Mouse (Mus musculus) kidney, embryonic 15.5 days (tissue): ENCODE data around the gene Nup107. TPM values are rescaled to one million over a fixed set of nuclear protein-coding genes. Genes with fewer than 3 reads are reported as not detected.

Experiments used
- ATAC-seq: fragments of 200-750 bp; cut with Nextera tagmentation; replicated peaks from 2 replicates; pipeline ENCODE4 v1.8.0; 2017; ENCODE audit warnings: moderate TSS enrichment; ENCODE audit not compliant: low FRiP score
- H3K27ac ChIP-seq: fragments of 300-500 bp; sonication (generic); 2 replicates; pipeline ENCODE4 v1.5.1; 2015; ENCODE audit warnings: mild to moderate bottlenecking, inconsistent platforms
- H3K27me3 ChIP-seq: fragments of 300-500 bp; sonication (generic); 2 replicates; pipeline ENCODE4 v1.6.1; 2015; ENCODE audit warnings: inconsistent platforms
- H3K36me3 ChIP-seq: fragments of 300-500 bp; sonication (generic); 2 replicates; pipeline ENCODE4 v1.6.1; 2015; ENCODE audit warnings: inconsistent platforms
- H3K4me1 ChIP-seq: fragments of 300-500 bp; sonication (generic); 2 replicates; pipeline ENCODE4 v1.6.1; 2015; ENCODE audit warnings: inconsistent platforms
- H3K4me2 ChIP-seq: fragments of 300-500 bp; sonication (generic); 2 replicates; pipeline ENCODE4 v1.6.1; 2015; ENCODE audit warnings: moderate library complexity, mild to moderate bottlenecking, inconsistent platforms
- H3K4me3 ChIP-seq: fragments of 300-500 bp; sonication (generic); replicated peaks from 2 replicates; pipeline ENCODE4 v1.5.1; 2015; ENCODE audit warnings: mild to moderate bottlenecking, inconsistent platforms
- H3K9ac ChIP-seq: fragments of 300-500 bp; sonication (generic); 2 replicates; pipeline ENCODE4 v1.6.1; 2015; ENCODE audit warnings: mild to moderate bottlenecking, inconsistent platforms
- H3K9me3 ChIP-seq: fragments of 300-500 bp; sonication (generic); replicated peaks from 2 replicates; pipeline ENCODE4 v1.6.1; 2016; ENCODE audit warnings: inconsistent platforms
- WGBS: fragments of 180-500 bp; shearing (Covaris S2); methylation state at CpG from one replicate; pipeline ENCODE4 v1.1.7; 2015; ENCODE audit warnings: mixed read lengths; 5-methylcytosine and 5-hydroxymethylcytosine counted together
- polyA plus RNA-seq: library from polyadenylated mRNA; unstranded; fragments of >200 nt; fragmentation: Nextera tagmentation; extraction: Ambion mirVana; gene quantifications from 2 replicates; pipeline ENCODE4 v1.2.1, GENCODE M21; 2015

Nup107 gene
- polyA plus RNA-seq, 1 experiment from 2014 or later, result 65.3 TPM

DNA sequence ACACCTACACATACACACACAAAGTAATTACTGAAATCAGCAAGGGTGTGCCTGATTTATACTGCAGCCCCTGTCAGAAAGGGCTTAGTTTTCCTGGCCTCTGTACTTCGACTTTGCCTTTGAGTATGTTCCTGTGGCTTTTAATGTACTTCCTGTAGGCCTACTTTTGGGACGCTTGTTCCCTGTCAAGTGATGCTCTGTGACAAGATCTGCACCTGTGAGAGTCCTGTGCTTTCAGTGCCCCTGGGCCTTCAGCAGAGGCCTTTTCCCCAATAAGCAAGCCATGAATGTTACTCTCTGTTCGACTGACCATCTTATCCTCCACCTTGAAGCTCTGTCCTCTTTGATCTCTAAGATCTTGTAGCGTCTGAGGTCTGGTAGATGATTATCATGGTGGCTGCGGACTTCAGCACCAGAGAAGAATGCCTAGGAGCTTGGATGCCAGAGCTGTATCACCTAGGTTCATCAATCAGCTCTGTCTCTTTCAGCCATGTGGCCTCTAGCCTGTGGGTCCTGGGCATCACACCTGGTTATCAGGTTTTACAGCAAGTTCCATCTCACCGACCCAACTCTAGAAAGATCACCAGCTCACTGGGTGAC, 6.0 kb upstream of the Nup107 start:
- no peak for ATAC-seq
- 76% methylated on average over 6 of the region's 6 CpGs for WGBS

DNA sequence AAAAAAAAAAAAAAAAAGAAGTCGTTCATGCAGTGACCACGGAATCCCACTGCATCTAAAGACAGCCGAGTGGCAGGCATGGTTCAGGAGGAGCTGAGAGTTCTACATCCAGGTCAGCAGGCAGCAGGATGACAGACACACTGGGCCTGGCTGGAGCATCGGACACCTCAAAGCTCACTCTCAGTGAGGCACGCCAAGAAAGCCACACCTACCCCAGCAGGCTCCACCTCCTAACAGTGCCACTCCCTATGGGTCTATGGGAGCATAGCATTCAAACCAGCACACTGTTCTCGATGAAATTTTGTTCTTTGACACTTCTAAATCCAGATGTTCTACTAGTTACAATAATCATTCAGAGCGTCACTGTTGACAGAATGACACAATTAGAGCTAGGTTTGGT, 5.2 kb upstream of the Nup107 start:
- WGBS, result 81% methylated on average over 7 of the region's 7 CpGs
- no peak overlapping the region for H3K27ac ChIP-seq
- no peaks in the 10 kb centered on the region for H3K27me3 ChIP-seq
- H3K4me2 ChIP-seq, result no peak overlapping the region
- 0 out of 2 replicates have a peak, but pooled peaks cover 2% of the 10 kb centered on the region for H3K9me3 ChIP-seq
- 0 out of 2 replicates have a peak, but pooled peaks cover 5% of the 10 kb centered on the region for H3K4me1 ChIP-seq
- no peak overlapping the region for H3K4me3 ChIP-seq
- no peak for ATAC-seq
- no peaks in the 10 kb centered on the region for H3K36me3 ChIP-seq
- H3K9ac ChIP-seq, result no peak overlapping the region

More for the DNA sequence above, 6.0 kb upstream of the Nup107 start:
- Histone ChIP-seq H3K9me3 (0 out of 2 replicates have a peak, but pooled peaks cover 2% of the 10 kb centered on the region), H3K9ac (no peak overlapping the region), H3K27me3 (no peaks in the 10 kb centered on the region), H3K36me3 (no peaks in the 10 kb centered on the region), H3K27ac (no peak overlapping the region), H3K4me1 (0 out of 2 replicates have a peak, but pooled peaks cover 1% of the 10 kb centered on the region), H3K4me3 (no peak overlapping the region), H3K4me2 (no peak overlapping the region)

DNA sequence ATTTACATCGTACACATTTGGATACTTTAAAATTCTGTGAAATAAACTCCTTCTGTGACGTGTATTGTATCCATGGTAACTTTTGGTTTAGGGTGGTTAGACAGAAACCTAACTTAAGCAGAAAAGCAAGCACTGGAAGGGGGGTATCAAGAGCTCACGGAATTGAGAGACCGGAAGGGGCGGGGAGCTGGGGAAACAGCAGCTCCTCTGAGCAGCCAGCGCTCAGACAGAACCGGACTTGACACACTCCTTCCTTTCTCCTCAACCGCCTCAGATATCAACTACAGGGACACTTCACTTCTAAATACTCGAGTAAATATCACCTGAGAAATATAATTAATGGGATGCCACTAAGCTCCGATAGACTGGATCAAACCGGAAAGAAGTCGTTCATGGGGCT, 4.6 kb upstream of the Nup107 start:
- H3K4me3 ChIP-seq, result no peak overlapping the region
- H3K4me2 ChIP-seq, result no peak overlapping the region
- H3K36me3 ChIP-seq, result no peaks in the 10 kb centered on the region
- ATAC-seq, result no peak
- no peaks in the 10 kb centered on the region for H3K27me3 ChIP-seq
- WGBS, result 92% methylated on average over 12 of the region's 12 CpGs
- 0 out of 2 replicates have a peak, but pooled peaks cover 2% of the 10 kb centered on the region for H3K9me3 ChIP-seq
- no peak overlapping the region for H3K27ac ChIP-seq
- 0 out of 2 replicates have a peak, but pooled peaks cover 5% of the 10 kb centered on the region for H3K4me1 ChIP-seq
- no peak overlapping the region for H3K9ac ChIP-seq

DNA sequence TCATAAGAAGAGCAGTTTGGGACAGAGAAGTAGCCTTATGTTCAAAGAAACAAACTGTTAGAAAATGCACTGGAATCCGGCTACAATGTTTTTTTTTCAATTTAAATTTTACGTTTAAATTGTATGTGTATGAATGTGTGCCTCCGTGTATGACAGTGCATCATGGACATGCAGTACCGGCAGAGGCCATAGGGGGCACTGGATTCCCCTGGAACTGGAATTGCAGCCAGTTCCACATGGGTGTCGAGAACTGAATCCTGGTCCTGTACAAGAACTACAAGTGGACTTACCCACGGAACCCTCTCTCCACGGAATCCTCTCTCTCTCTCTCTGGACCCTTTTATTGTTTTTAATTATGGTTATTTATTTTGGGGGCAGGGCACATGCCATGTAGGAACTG, 3.7 kb upstream of the Nup107 start:
- H3K4me3 ChIP-seq, result no peak overlapping the region
- no peak overlapping the region for H3K9ac ChIP-seq
- no peak for ATAC-seq
- H3K27ac ChIP-seq, result no peak overlapping the region
- H3K36me3 ChIP-seq, result no peaks in the 10 kb centered on the region
- H3K27me3 ChIP-seq, result no peaks in the 10 kb centered on the region
- WGBS, result 93% methylated on average over 7 of the region's 7 CpGs
- peaks cover 13% of the 10 kb centered on the region for H3K4me1 ChIP-seq
- 0 out of 2 replicates have a peak, but pooled peaks cover 2% of the 10 kb centered on the region for H3K9me3 ChIP-seq
- H3K4me2 ChIP-seq, result no peak overlapping the region

DNA sequence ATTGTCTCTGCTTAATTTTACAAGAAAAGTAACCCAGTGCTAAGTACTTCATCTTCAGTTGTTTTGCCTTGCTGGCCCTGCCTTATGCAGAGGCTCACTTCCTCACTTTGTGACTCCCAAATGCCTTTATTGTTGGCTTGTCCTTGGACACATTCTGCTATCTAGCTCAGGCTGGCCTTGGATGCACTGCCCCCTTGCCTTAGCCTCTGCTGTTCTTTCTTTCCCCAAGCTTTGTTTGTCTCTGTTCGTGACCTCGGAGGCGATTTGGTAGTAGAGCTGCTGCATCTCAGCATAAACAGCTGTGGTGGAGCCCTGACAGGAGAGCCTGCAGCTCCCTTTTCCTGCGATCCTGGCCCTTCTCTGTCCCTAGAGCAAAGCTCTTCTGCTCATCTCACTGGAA, 2.7 kb upstream of the Nup107 start:
- Histone ChIP-seq H3K4me3 (no peak overlapping the region), H3K4me2 (no peak overlapping the region), H3K27me3 (no peaks in the 10 kb centered on the region), H3K9me3 (0 out of 2 replicates have a peak, but pooled peaks cover 2% of the 10 kb centered on the region), H3K36me3 (peaks cover 2% of the 10 kb centered on the region), H3K4me1 (peaks cover 19% of the 10 kb centered on the region), H3K27ac (no peak overlapping the region), H3K9ac (no peak overlapping the region)
- 67% methylated on average over 4 of the region's 4 CpGs for WGBS
- ATAC-seq, result no peak

DNA sequence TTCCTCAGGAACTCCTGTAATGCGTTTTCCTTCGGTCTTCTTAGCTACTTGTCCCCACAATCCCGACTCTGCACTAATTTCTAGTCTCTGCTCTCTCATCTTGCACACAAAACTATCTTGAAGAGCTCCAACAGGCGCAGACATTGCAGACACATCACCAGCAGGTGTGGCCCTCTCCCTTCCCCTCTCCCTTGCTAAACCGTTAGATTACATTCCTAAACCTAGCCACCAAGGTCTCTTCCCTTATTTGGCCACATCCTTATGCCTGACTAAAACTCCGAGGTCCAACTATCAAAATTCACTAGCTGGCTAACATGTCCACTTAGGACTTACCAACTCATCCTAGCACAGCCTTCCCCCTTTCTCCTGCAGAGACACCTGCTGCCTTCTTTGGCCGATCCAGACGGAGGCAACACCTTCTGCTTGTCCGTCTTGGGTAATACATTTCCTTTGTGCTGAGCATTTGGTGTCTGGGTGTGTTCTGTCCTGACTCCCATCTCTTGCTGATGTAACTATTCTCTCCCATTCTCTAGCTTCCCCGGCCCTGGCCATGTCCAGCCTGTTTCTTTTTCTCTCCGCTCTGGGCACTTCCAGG, 1.0 kb upstream of the Nup107 start:
- peak overlapping the region; percentile 68 for H3K4me2 ChIP-seq
- 0 out of 2 replicates have a peak, but pooled peaks cover 2% of the 10 kb centered on the region for H3K9me3 ChIP-seq
- WGBS, result 72% methylated on average over 11 of the region's 11 CpGs
- H3K9ac ChIP-seq, result no peak overlapping the region
- H3K27me3 ChIP-seq, result no peaks in the 10 kb centered on the region
- no peak overlapping the region for H3K4me3 ChIP-seq
- ATAC-seq, result no peak
- H3K36me3 ChIP-seq, result peaks cover 9% of the 10 kb centered on the region
- H3K4me1 ChIP-seq, result peaks cover 22% of the 10 kb centered on the region
- H3K27ac ChIP-seq, result peak overlapping the region; percentile 86; the same call in 1 of the 2 replicates

DNA sequence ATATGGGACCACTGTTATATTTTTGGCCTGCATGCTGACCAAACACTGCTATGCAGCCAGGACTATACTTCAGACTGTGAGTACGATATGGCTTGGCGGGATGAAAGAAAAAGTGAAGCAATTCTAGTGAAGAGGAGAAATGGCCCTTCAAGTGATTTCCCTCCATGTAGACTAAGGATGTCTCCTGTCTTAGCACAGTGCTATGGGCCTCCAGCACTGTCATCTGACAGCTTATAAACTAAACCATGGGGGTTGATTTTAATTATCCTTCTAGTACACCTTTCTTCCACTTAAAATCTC, 1.4 kb downstream of the Nup107 start:
- Histone ChIP-seq H3K4me2 (peak overlapping the region; percentile 68), H3K27me3 (no peaks in the 10 kb centered on the region), H3K4me3 (peak overlapping the region; percentile 97), H3K9ac (peak overlapping the region; percentile 92), H3K9me3 (no peaks in the 10 kb centered on the region), H3K27ac (no peak overlapping the region), H3K4me1 (peaks cover 22% of the 10 kb centered on the region), H3K36me3 (peaks cover 31% of the 10 kb centered on the region)
- 87% methylated on average over 2 of the region's 2 CpGs for WGBS
- no peak for ATAC-seq

DNA sequence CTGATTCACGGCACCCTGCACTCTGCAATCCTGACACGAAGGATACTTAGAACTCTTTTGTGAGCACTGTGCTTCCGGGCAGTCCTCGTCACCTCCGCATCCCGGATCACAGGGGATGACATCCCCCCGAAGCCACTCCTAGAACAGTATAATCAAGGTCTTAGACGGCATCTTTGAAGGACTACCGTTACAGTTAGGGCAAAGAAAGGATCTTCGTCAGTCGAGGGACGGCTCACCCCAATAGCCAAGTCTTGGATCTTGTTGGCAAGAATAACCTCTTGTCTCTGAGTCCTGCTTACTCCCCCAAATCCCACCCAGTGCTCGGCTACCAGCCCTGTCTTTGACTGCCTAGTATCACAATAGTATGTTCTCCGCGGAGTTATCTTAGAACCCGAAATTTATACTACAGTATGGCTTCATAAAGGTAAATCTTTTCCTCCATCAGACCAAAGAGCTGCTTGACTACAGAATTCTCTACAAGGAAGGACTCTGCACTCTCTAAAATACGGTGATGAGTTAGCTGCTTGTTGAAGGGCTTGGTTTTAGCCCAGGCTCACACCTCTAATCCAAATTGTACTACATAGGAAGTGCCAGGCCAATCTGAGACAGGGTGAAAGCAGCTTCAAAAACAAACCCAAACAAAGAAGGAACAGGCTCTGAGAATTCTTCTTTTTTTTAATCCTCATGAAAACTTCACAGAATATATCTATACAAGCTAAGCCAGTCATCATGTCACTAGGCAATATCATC, 1.9 kb downstream of the Nup107 start:
- H3K36me3 ChIP-seq, result peaks cover 36% of the 10 kb centered on the region
- H3K27me3 ChIP-seq, result no peaks in the 10 kb centered on the region
- H3K27ac ChIP-seq, result no peak overlapping the region
- 0 out of 2 replicates have a peak overlapping the region, but pooled peaks have one; percentile 97 for H3K4me3 ChIP-seq
- H3K4me1 ChIP-seq, result peaks cover 22% of the 10 kb centered on the region
- 93% methylated on average over 17 of the region's 17 CpGs for WGBS
- no peaks in the 10 kb centered on the region for H3K9me3 ChIP-seq
- H3K9ac ChIP-seq, result 0 out of 2 replicates have a peak overlapping the region, but pooled peaks have one; percentile 92
- ATAC-seq, result no peak
- H3K4me2 ChIP-seq, result peak overlapping the region; percentile 68

DNA sequence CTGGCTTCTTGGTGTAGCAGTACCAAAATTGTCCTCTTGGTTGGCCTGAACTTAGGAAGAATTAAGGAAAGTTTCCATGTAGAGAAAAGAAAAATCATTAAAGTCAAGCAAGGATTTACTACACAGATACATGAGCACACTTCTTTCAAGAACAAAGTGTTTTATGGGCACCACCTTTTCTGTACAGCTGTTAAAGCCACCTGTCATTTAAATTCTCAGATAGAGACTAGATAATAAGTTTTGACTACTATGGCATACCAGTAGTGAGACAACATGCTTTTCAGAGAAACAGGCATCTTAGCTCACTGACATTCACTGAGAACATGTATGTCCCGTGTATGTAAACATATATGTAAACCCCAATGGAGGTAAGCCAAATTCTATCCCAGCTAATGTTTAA, 2.5 kb downstream of the Nup107 start:
- H3K4me3 ChIP-seq, result no peak overlapping the region
- peaks cover 22% of the 10 kb centered on the region for H3K4me1 ChIP-seq
- peaks cover 42% of the 10 kb centered on the region for H3K36me3 ChIP-seq
- H3K4me2 ChIP-seq, result no peak overlapping the region
- no peaks in the 10 kb centered on the region for H3K9me3 ChIP-seq
- 90% methylated on average over 1 of the region's 1 CpGs for WGBS
- H3K27me3 ChIP-seq, result no peaks in the 10 kb centered on the region
- no peak for ATAC-seq
- no peak overlapping the region for H3K27ac ChIP-seq
- no peak overlapping the region for H3K9ac ChIP-seq

DNA sequence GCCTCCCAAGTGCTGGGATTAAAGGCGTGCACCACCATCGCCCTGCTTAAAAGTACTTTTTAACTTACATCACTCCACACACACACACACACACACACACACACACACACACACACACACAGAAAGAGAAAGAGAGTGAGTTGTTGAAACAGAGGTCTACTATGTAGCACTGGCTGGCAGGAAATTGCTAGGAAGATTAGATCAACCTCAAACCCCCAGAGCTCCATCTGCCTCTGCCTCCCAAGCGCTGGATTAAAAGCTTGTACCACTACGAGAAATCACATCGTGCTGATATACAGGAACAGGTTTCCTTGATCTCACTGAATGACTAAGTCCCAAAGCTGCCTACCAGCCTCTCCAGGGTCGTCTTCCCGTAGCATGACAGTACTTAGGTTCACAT, 7.9 kb downstream of the Nup107 start:
- Histone ChIP-seq H3K36me3 (peaks cover 86% of the 10 kb centered on the region), H3K9ac (no peak overlapping the region), H3K4me3 (no peak overlapping the region), H3K27ac (no peak overlapping the region), H3K4me2 (no peak overlapping the region), H3K9me3 (no peaks in the 10 kb centered on the region), H3K4me1 (no peaks in the 10 kb centered on the region), H3K27me3 (no peaks in the 10 kb centered on the region)
- ATAC-seq, result no peak
- WGBS, result 90% methylated on average over 7 of the region's 7 CpGs

DNA sequence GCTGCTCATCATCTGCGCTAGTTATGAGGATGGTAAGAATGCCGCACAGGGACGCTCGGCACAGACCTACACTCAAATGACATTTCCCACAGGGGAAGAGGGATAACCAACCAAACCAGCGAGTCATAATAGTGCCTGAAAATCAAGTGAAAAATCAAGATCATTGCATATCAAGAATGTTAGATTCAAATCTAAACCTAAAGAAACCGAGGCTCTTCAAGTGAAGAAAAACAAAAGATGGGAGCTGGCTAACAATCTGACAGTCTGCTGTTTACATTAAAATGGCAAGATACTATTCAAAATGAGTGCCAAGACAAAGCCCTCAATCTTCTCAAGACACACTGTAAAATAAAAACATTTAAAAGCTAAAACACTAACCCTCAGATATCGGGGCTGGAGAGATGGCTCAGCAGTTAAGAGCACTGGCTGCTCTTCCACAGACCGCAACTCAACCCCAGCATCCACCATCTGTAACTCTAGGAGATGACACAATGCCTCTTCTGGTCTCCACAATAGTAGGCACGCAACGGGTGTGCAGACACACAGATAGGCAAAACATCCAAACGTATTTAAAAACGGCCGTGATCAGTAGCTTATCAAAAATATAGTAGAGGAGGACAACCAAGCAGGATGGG, 8.6 kb downstream of the Nup107 start:
- Histone ChIP-seq H3K4me1 (no peaks in the 10 kb centered on the region), H3K4me2 (no peak overlapping the region), H3K27me3 (no peaks in the 10 kb centered on the region), H3K9me3 (no peaks in the 10 kb centered on the region), H3K27ac (no peak overlapping the region), H3K4me3 (no peak overlapping the region), H3K9ac (no peak overlapping the region), H3K36me3 (peaks cover 92% of the 10 kb centered on the region)
- WGBS, result 94% methylated on average over 13 of the region's 13 CpGs
- ATAC-seq, result no peak
